Mouse (Mus musculus) embryonic facial prominence, embryonic 12.5 days (tissue): Measurements from ENCODE around the gene Efcab11. TPM values are rescaled to one million over a fixed set of nuclear protein-coding genes. Genes with fewer than 3 reads are reported as not detected.

Source experiments
- ATAC-seq: fragments of 200-750 bp; cut with Nextera tagmentation; 2 replicates; pipeline ENCODE4 v1.8.0; 2017; ENCODE audit not compliant: insufficient number of reproducible peaks, insufficient read depth, low FRiP score, low TSS enrichment
- H3K27ac ChIP-seq: fragments of 300-500 bp; sonication (generic); 2 replicates; pipeline ENCODE4 v1.5.1; 2016; ENCODE audit warnings: mild to moderate bottlenecking
- H3K27me3 ChIP-seq: fragments of 300-500 bp; sonication (generic); 2 replicates; pipeline ENCODE4 v1.6.1; 2016; ENCODE audit warnings: mild to moderate bottlenecking, moderate library complexity
- H3K36me3 ChIP-seq: fragments of 300-500 bp; sonication (generic); 2 replicates; pipeline ENCODE4 v1.6.1; 2016; ENCODE audit warnings: mild to moderate bottlenecking
- H3K4me1 ChIP-seq: fragments of 300-500 bp; sonication (generic); 2 replicates; pipeline ENCODE4 v1.6.1; 2016
- H3K4me2 ChIP-seq: fragments of 300-500 bp; sonication (generic); replicated peaks from 2 replicates; pipeline ENCODE4 v1.6.1; 2016; ENCODE audit warnings: mild to moderate bottlenecking, moderate library complexity
- H3K4me3 ChIP-seq: fragments of 300-500 bp; sonication (generic); 2 replicates; pipeline ENCODE4 v1.5.1; 2016; ENCODE audit warnings: mild to moderate bottlenecking
- H3K9ac ChIP-seq: fragments of 300-500 bp; sonication (generic); 2 replicates; pipeline ENCODE4 v1.6.1; 2016; ENCODE audit warnings: mild to moderate bottlenecking, moderate library complexity
- H3K9me3 ChIP-seq: fragments of 300-500 bp; sonication (generic); 2 replicates; pipeline ENCODE4 v1.6.1; 2016; ENCODE audit warnings: mild to moderate bottlenecking, moderate library complexity
- WGBS: fragments of 180-500 bp; shearing (Covaris S2); methylation state at CpG from one replicate; pipeline ENCODE4 v1.1.7; 2016; 5-methylcytosine and 5-hydroxymethylcytosine counted together
- polyA plus RNA-seq: library from polyadenylated mRNA; unstranded; fragments of >200 nt; fragmentation: Nextera tagmentation; extraction: Ambion mirVana; gene quantifications from 2 replicates; pipeline ENCODE4 v1.2.1, GENCODE M21; 2016

Efcab11 gene
- polyA plus RNA-seq, 1 experiment from 2014 or later: 17.6 TPM

GRCm38 (mm10) chr12:99794158-99794515 is 90.1 kb downstream of the Efcab11 start:
- no peak for ATAC-seq
- H3K4me1 ChIP-seq: peaks cover 6% of the 10 kb centered on the region; the same call in 1 of the 2 replicates
- no peaks in the 10 kb centered on the region for H3K9me3 ChIP-seq
- WGBS: 76% methylated on average over 4 of the region's 4 CpGs
- H3K4me3 ChIP-seq: no peak overlapping the region
- no peaks in the 10 kb centered on the region for H3K36me3 ChIP-seq
- H3K4me2 ChIP-seq: no peak overlapping the region
- no peak overlapping the region for H3K9ac ChIP-seq
- no peak overlapping the region for H3K27ac ChIP-seq
- no peaks in the 10 kb centered on the region for H3K27me3 ChIP-seq

- Histone ChIP-seq H3K4me3 (no peak overlapping the region), H3K9me3 (no peaks in the 10 kb centered on the region), H3K27ac (no peak overlapping the region), H3K4me1 (peaks cover 6% of the 10 kb centered on the region; the same call in 1 of the 2 replicates), H3K9ac (no peak overlapping the region), H3K27me3 (no peaks in the 10 kb centered on the region), H3K36me3 (no peaks in the 10 kb centered on the region), H3K4me2 (no peak overlapping the region)
- WGBS: 38% methylated on average over 10 of the region's 10 CpGs
- ATAC-seq: no peak
Measured at GRCm38 (mm10) chr12:99793465-99794157, 90.6 kb downstream of the Efcab11 start.

- no peak for ATAC-seq
- no peak overlapping the region for H3K9ac ChIP-seq
- H3K9me3 ChIP-seq: no peaks in the 10 kb centered on the region
- no peak overlapping the region for H3K27ac ChIP-seq
- 65% methylated on average over 5 of the region's 5 CpGs for WGBS
- H3K36me3 ChIP-seq: no peaks in the 10 kb centered on the region
- no peak overlapping the region for H3K4me2 ChIP-seq
- peaks cover 6% of the 10 kb centered on the region; the same call in 1 of the 2 replicates for H3K4me1 ChIP-seq
- no peak overlapping the region for H3K4me3 ChIP-seq
- H3K27me3 ChIP-seq: no peaks in the 10 kb centered on the region
Measured at GRCm38 (mm10) chr12:99789283-99789960, 94.8 kb downstream of the Efcab11 start.

GRCm38 (mm10) chr12:99781774-99782173 is 102.5 kb downstream of the Efcab11 start:
- ATAC-seq: no peak
- no peak overlapping the region for H3K4me3 ChIP-seq
- H3K4me1 ChIP-seq: peaks cover 4% of the 10 kb centered on the region; the same call in 1 of the 2 replicates
- H3K36me3 ChIP-seq: no peaks in the 10 kb centered on the region
- no peak overlapping the region for H3K4me2 ChIP-seq
- no peak overlapping the region for H3K27ac ChIP-seq
- H3K27me3 ChIP-seq: no peaks in the 10 kb centered on the region
- WGBS: 61% methylated on average over 5 of the region's 5 CpGs
- no peak overlapping the region for H3K9ac ChIP-seq
- H3K9me3 ChIP-seq: no peaks in the 10 kb centered on the region

GRCm38 (mm10) chr12:99780396-99780795 is 103.8 kb downstream of the Efcab11 start:
- H3K4me1 ChIP-seq: peaks cover 8% of the 10 kb centered on the region; the same call in 1 of the 2 replicates
- ATAC-seq: no peak
- H3K4me2 ChIP-seq: no peak overlapping the region
- H3K27me3 ChIP-seq: no peaks in the 10 kb centered on the region
- H3K4me3 ChIP-seq: no peak overlapping the region
- no peaks in the 10 kb centered on the region for H3K36me3 ChIP-seq
- no peak overlapping the region for H3K9ac ChIP-seq
- 91% methylated on average over 3 of the region's 3 CpGs for WGBS
- H3K27ac ChIP-seq: no peak overlapping the region
- H3K9me3 ChIP-seq: no peaks in the 10 kb centered on the region

GRCm38 (mm10) chr12:99779908-99780307 is 104.3 kb downstream of the Efcab11 start:
- ATAC-seq: no peak
- no peaks in the 10 kb centered on the region for H3K9me3 ChIP-seq
- H3K36me3 ChIP-seq: no peaks in the 10 kb centered on the region
- 54% methylated on average over 7 of the region's 7 CpGs for WGBS
- H3K4me1 ChIP-seq: peaks cover 8% of the 10 kb centered on the region; the same call in 1 of the 2 replicates
- H3K9ac ChIP-seq: no peak overlapping the region
- H3K4me2 ChIP-seq: no peak overlapping the region
- no peak overlapping the region for H3K27ac ChIP-seq
- no peaks in the 10 kb centered on the region for H3K27me3 ChIP-seq
- H3K4me3 ChIP-seq: no peak overlapping the region

- H3K4me1 ChIP-seq: peaks cover 8% of the 10 kb centered on the region; the same call in 1 of the 2 replicates
- H3K9ac ChIP-seq: no peak overlapping the region
- 55% methylated on average over 8 of the region's 8 CpGs for WGBS
- no peak overlapping the region for H3K4me2 ChIP-seq
- H3K9me3 ChIP-seq: no peaks in the 10 kb centered on the region
- H3K36me3 ChIP-seq: no peaks in the 10 kb centered on the region
- H3K4me3 ChIP-seq: no peak overlapping the region
- ATAC-seq: no peak
- H3K27me3 ChIP-seq: no peaks in the 10 kb centered on the region
- H3K27ac ChIP-seq: no peak overlapping the region
Measured at GRCm38 (mm10) chr12:99776497-99777139, 107.6 kb downstream of the Efcab11 start.

- no peak overlapping the region for H3K27ac ChIP-seq
- H3K9ac ChIP-seq: no peak overlapping the region
- H3K4me2 ChIP-seq: no peak overlapping the region
- H3K4me1 ChIP-seq: peaks cover 5% of the 10 kb centered on the region; the same call in 1 of the 2 replicates
- H3K9me3 ChIP-seq: no peaks in the 10 kb centered on the region
- H3K4me3 ChIP-seq: no peak overlapping the region
- no peaks in the 10 kb centered on the region for H3K27me3 ChIP-seq
- ATAC-seq: no peak
- no peaks in the 10 kb centered on the region for H3K36me3 ChIP-seq
- WGBS: 77% methylated on average over 2 of the region's 2 CpGs
Measured at GRCm38 (mm10) chr12:99774864-99775263, 109.4 kb downstream of the Efcab11 start.

GRCm38 (mm10) chr12:99773636-99774193 is 110.5 kb downstream of the Efcab11 start:
- no peak overlapping the region for H3K27ac ChIP-seq
- ATAC-seq: no peak
- no peaks in the 10 kb centered on the region for H3K27me3 ChIP-seq
- H3K4me1 ChIP-seq: peaks cover 5% of the 10 kb centered on the region; the same call in 1 of the 2 replicates
- no peaks in the 10 kb centered on the region for H3K36me3 ChIP-seq
- no peak overlapping the region for H3K9ac ChIP-seq
- no peak overlapping the region for H3K4me2 ChIP-seq
- 67% methylated on average over 5 of the region's 5 CpGs for WGBS
- no peaks in the 10 kb centered on the region for H3K9me3 ChIP-seq
- H3K4me3 ChIP-seq: no peak overlapping the region

- Histone ChIP-seq H3K4me3 (no peak overlapping the region), H3K4me2 (no peak overlapping the region), H3K27ac (no peak overlapping the region), H3K4me1 (no peaks in the 10 kb centered on the region), H3K9ac (no peak overlapping the region), H3K9me3 (no peaks in the 10 kb centered on the region), H3K27me3 (no peaks in the 10 kb centered on the region), H3K36me3 (no peaks in the 10 kb centered on the region)
- WGBS: 84% methylated on average over 7 of the region's 7 CpGs
- no peak for ATAC-seq
Measured at GRCm38 (mm10) chr12:99771018-99771417, 113.2 kb downstream of the Efcab11 start.

- ATAC-seq: no peak
- H3K4me2 ChIP-seq: no peak overlapping the region
- H3K27ac ChIP-seq: no peak overlapping the region
- H3K36me3 ChIP-seq: no peaks in the 10 kb centered on the region
- no peak overlapping the region for H3K4me3 ChIP-seq
- no peaks in the 10 kb centered on the region for H3K9me3 ChIP-seq
- WGBS: 96% methylated on average over 3 of the region's 3 CpGs
- H3K4me1 ChIP-seq: no peaks in the 10 kb centered on the region
- H3K27me3 ChIP-seq: no peaks in the 10 kb centered on the region
- H3K9ac ChIP-seq: no peak overlapping the region
Measured at GRCm38 (mm10) chr12:99769626-99770025, 114.6 kb downstream of the Efcab11 start.
